Mouse (Mus musculus) C2C12 (cell line): ENCODE data around the gene Epn3. TPM values are rescaled to one million over a fixed set of nuclear protein-coding genes. Genes with fewer than 3 reads are reported as not detected.

ENCODE experiments used
- H3K27me3 ChIP-seq: one replicate; pipeline ENCODE4 v1.6.1; 2011; ENCODE audit not compliant: control insufficient read depth, insufficient read depth, insufficient read length
- H3K36me3 ChIP-seq: one replicate; pipeline ENCODE4 v1.6.1; 2011; ENCODE audit not compliant: control insufficient read depth, insufficient read depth
- H3K4me3 ChIP-seq: one replicate; pipeline ENCODE4 v1.5.1; 2011; ENCODE audit warnings: mild to moderate bottlenecking, control low read depth; ENCODE audit not compliant: poor library complexity, insufficient read depth, severe bottlenecking
- H3K79me2 ChIP-seq: one replicate; pipeline ENCODE4 v1.6.1; 2011; ENCODE audit not compliant: control insufficient read depth, insufficient read depth
- H3K79me3 ChIP-seq: one replicate; pipeline ENCODE4 v1.6.1; 2011; ENCODE audit warnings: low read depth, control low read depth
- H3ac ChIP-seq: one replicate; pipeline ENCODE3; 2011; ENCODE audit warnings: low read depth; ENCODE audit not compliant: control insufficient read depth, insufficient read length
- CEBPB ChIP-seq: IDR thresholded peaks from one replicate; pipeline ENCODE4 v1.6.1; 2011; ENCODE audit warnings: low read depth, mild to moderate bottlenecking, control low read depth, moderate library complexity
- CTCF ChIP-seq: IDR thresholded peaks from one replicate; pipeline ENCODE4 v1.5.1; 2011; ENCODE audit not compliant: control insufficient read depth, insufficient read depth, insufficient read length
- FOSL1 ChIP-seq: IDR thresholded peaks from one replicate; pipeline ENCODE4 v1.8.0; 2011; ENCODE audit warnings: mild to moderate bottlenecking, low read length; ENCODE audit not compliant: poor library complexity, insufficient read depth, severe bottlenecking
- MAX ChIP-seq: IDR thresholded peaks from one replicate; pipeline ENCODE4 v1.6.1; 2011; ENCODE audit warnings: mild to moderate bottlenecking, control low read depth
- MYOD1 ChIP-seq: IDR thresholded peaks from one replicate; pipeline ENCODE4 v1.6.1; 2011; ENCODE audit warnings: low read depth; ENCODE audit not compliant: control insufficient read depth, insufficient read length
- MYOG ChIP-seq: IDR thresholded peaks from one replicate; pipeline ENCODE4 v1.6.1; 2011; ENCODE audit not compliant: control insufficient read depth, insufficient read length; ENCODE audit errors: extremely low read depth
- USF1 ChIP-seq: IDR thresholded peaks from one replicate; pipeline ENCODE4 v1.6.1; 2011; ENCODE audit warnings: low read depth, mild to moderate bottlenecking, control low read depth, moderate library complexity
- polyA plus RNA-seq: library from polyadenylated mRNA; unstranded; fragments of >200 nt; fragmentation: generic; extraction: Trizol; gene quantifications from one replicate; pipeline ENCODE4 v1.2.1, GENCODE M21; 2012; ENCODE audit warnings: missing spikeins

The Epn3 gene
- polyA plus RNA-seq, 1 experiment, result 0.25 TPM

DNA sequence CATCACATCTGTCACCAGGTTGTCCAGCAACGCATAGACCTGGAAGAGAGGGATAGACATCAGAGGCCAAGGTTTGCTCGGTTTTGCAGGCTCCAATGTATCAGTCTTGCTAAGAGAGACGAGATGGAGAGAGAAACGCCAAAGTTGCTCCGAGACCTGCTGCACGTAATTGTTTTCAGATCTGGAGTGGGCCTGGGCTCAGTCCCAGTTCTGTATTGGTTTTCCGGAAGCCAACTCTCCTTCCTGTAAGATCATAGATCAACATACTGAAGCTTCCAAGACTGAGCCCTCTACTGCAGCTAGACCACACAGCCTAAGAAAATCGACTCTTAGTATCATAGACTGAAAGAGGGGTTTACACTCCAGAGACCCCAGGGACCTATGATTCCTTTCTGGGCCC is 1.7 kb upstream of the Epn3 start:
- TF ChIP-seq FOSL1, result no peak
- TF ChIP-seq MAX, result no peak
- no peak for TF ChIP-seq MYOD1
- TF ChIP-seq USF1, result no peak
- no peak for TF ChIP-seq CEBPB
- no peak for TF ChIP-seq CTCF
- no peak for TF ChIP-seq MYOG
- H3K36me3 ChIP-seq, result no peaks in the 10 kb centered on the region
- H3K79me2 ChIP-seq, result no peaks in the 10 kb centered on the region
- H3ac ChIP-seq, result no peak overlapping the region
- no peaks in the 10 kb centered on the region for H3K79me3 ChIP-seq
- H3K27me3 ChIP-seq, result peaks cover 44% of the 10 kb centered on the region
- H3K4me3 ChIP-seq, result no peak overlapping the region

DNA sequence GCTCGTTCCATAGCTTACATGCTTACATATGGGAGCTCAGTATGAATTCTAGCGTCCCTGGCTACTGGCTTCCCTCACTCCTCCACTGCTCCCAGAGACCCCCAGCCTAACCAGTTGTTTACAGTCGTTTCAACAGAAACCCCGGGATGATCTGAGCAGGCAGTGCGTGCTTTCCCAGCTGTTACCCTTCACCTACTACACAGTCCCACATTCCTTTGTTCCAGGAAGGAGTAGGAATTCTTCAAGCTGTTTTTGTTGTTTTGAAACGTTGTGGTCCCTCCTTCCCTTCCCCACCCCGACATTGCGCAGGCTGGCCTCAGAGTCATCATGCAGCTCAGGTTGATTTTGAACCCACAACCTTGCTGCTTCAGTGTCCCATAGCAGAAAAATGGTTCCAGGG is 588 bp upstream of the Epn3 start:
- TF ChIP-seq MYOD1 (no peak), CEBPB (no peak), FOSL1 (no peak)
- no peaks in the 10 kb centered on the region for H3K79me3 ChIP-seq
- no peak overlapping the region for H3K4me3 ChIP-seq
- no peaks in the 10 kb centered on the region for H3K79me2 ChIP-seq
- peaks cover 35% of the 10 kb centered on the region for H3K27me3 ChIP-seq
- H3ac ChIP-seq, result no peak overlapping the region
- H3K36me3 ChIP-seq, result no peaks in the 10 kb centered on the region

DNA sequence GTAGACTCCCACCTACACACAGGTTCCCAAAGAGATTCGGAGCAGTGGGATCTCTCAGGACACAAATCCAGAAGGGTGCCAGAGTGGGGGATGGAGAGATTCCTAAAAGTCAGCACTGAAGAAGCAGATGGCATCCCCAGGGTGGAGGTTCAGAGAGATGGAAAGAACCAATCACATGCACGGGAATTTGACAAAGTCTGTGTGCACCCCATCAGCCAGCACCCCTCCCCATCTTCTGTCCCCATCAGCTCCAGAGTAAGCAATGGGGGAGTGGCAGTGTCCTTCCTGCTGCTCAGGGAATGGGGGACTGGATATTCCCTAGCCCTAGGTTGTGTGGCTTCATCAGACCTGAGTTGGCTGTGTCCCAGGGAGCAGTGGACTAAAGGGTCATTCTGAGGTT is 739 bp downstream of the Epn3 start:
- Histone ChIP-seq H3ac (no peak overlapping the region), H3K79me3 (no peaks in the 10 kb centered on the region), H3K4me3 (no peak overlapping the region), H3K79me2 (no peaks in the 10 kb centered on the region), H3K36me3 (no peaks in the 10 kb centered on the region), H3K27me3 (peaks cover 25% of the 10 kb centered on the region)
- TF ChIP-seq MYOG (no peak), FOSL1 (no peak), USF1 (no peak), MAX (no peak), CTCF (no peak), CEBPB (no peak), MYOD1 (no peak)

DNA sequence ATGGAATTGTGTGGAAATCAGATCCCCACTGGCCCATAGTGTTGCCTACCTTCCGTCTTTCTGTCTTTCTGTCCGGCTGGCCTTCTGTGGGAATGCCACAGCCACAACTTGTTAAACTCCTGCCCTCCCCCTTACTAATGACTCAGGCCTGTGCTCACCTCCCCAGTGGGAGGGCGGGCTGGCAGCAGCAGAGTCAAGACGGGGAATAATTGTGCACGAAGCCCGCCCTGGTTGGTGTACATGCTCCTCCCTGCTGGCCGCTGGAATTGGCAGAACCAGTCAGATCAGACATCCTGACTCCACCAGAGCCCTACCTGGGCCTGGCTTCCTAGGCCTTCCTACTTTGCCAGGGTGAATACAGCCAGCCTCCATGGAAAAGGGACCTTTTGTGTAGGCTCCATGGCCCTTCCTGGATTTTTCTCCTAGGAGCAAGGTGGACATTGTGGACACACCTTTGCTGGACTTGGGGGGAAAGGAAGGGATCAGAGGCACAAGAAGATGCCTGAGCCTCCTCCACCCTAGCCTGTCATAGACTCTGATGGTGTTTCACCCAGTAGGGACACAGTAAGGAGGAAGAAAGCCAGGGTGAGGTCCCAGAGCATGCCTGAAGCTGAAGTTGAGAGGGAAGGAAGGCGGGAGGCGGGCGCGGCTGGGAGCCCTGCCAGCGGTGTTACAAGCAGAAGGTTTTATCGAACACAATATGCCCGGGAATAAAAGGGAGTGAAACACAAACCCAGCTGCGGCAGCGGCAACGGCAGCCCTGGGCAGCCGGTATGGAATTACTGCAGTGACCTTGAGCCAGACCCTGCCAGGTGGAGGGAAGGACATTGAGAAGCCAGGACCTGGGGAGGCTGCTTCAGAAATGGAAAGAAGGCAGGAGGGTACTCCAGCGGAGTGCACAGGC is 1.4 kb downstream of the Epn3 start:
- no peak overlapping the region for H3K4me3 ChIP-seq
- H3K79me3 ChIP-seq, result no peaks in the 10 kb centered on the region
- H3K36me3 ChIP-seq, result no peaks in the 10 kb centered on the region
- TF ChIP-seq CTCF (no peak), CEBPB (no peak), MYOG (no peak), MAX (no peak), MYOD1 (no peak)
- peaks cover 27% of the 10 kb centered on the region for H3K27me3 ChIP-seq
- H3ac ChIP-seq, result no peak overlapping the region
- no peaks in the 10 kb centered on the region for H3K79me2 ChIP-seq

DNA sequence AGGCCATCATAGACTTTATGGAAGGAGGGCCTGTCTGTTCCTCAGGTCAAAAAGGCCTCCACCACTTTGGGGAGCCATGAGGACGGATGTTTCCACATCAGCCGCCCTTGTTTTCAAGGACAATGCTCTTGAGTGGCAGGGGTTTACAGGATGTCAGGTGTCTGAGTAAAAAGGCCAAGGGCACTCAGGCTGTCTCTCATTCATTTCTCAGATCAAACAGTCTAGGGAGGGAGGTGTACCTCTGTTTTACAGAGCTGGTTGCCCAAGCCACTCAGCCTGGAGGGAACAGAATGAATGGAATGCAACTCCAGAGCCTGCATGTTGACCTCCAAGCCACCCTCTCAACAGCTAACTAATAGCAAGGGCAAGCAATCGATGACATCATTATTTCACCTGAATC is 4.4 kb downstream of the Epn3 start:
- Histone ChIP-seq H3ac (no peak overlapping the region), H3K4me3 (no peak overlapping the region), H3K36me3 (no peaks in the 10 kb centered on the region), H3K79me3 (no peaks in the 10 kb centered on the region), H3K79me2 (no peaks in the 10 kb centered on the region), H3K27me3 (peaks cover 24% of the 10 kb centered on the region)
- no peak for TF ChIP-seq MAX

DNA sequence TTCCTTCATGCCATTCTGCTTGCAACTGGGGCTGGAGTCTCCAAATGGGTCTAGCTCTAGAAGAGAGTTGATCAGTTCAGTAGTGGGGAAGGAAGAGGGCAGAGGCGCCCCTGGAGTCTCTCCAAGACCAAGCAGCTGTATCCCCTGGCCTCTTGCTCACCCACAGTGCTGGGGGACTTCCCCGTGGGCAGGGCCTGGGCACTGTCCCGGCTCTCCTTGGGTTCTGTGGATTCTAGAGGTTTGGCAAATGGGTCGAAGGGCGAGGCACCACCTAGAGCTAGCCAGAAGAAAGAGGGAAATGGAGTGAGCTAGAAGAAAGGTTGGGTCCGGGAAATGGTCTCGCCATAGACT is 8.1 kb downstream of the Epn3 start:
- TF ChIP-seq CTCF (no peak), USF1 (no peak), MAX (no peak), MYOD1 (no peak), CEBPB (no peak), MYOG (no peak), FOSL1 (no peak)
- Histone ChIP-seq H3K36me3 (no peaks in the 10 kb centered on the region), H3K79me2 (no peaks in the 10 kb centered on the region), H3K79me3 (no peaks in the 10 kb centered on the region), H3K4me3 (no peak overlapping the region), H3ac (no peak overlapping the region), H3K27me3 (peaks cover 28% of the 10 kb centered on the region)
